Mouse (Mus musculus) liver, embryonic 16.5 days (tissue): ENCODE measurements at regions not wholly inside any gene's neighbourhood (a gene's known extent, or its start where the extent isn't known, plus 50 kb on each side); places are given as distances from the start of the nearest gene placed in this dataset.
"Not testable (repeated sequence)": the region's sequence is repeated elsewhere in the genome, so short reads cannot be mapped to it uniquely, and the experiment has no call there.

Experiments used
- ATAC-seq: fragments of 200-750 bp; cut with Nextera tagmentation; 2 replicates; pipeline ENCODE4 v1.8.0; 2017; ENCODE audit warnings: low read depth, mild to moderate bottlenecking, moderate number of reproducible peaks, moderate library complexity
- H3K27ac ChIP-seq: fragments of 300-500 bp; sonication (generic); 2 replicates; pipeline ENCODE4 v1.5.1; 2014; ENCODE audit warnings: mild to moderate bottlenecking, low read length
- H3K27me3 ChIP-seq: fragments of 300-500 bp; sonication (generic); 2 replicates; pipeline ENCODE4 v1.6.1; 2014; ENCODE audit warnings: low read depth, low read length, mixed read lengths; ENCODE audit not compliant: control insufficient read depth, insufficient read depth
- H3K36me3 ChIP-seq: fragments of 300-500 bp; sonication (generic); 2 replicates; pipeline ENCODE4 v1.6.1; 2014; ENCODE audit warnings: mild to moderate bottlenecking; ENCODE audit not compliant: control insufficient read depth, insufficient read depth
- H3K4me1 ChIP-seq: fragments of 300-500 bp; sonication (generic); 2 replicates; pipeline ENCODE4 v1.6.1; 2014; ENCODE audit warnings: low read depth, low read length, mixed read lengths; ENCODE audit not compliant: control insufficient read depth
- H3K4me2 ChIP-seq: fragments of 300-500 bp; sonication (generic); 2 replicates; pipeline ENCODE4 v1.6.1; 2014; ENCODE audit warnings: low read depth, low read length, mixed read lengths
- H3K4me3 ChIP-seq: fragments of 300-500 bp; sonication (generic); 2 replicates; pipeline ENCODE4 v1.5.1; 2014; ENCODE audit warnings: low read depth, mild to moderate bottlenecking, low read length
- H3K9ac ChIP-seq: fragments of 300-500 bp; sonication (generic); 2 replicates; pipeline ENCODE4 v1.6.1; 2014; ENCODE audit warnings: low read depth, low read length
- H3K9me3 ChIP-seq: fragments of 300-500 bp; sonication (generic); replicated peaks from 2 replicates; pipeline ENCODE4 v1.6.1; 2016; ENCODE audit warnings: low read length; ENCODE audit not compliant: control insufficient read depth
- WGBS: fragments of 180-500 bp; shearing (Covaris S2); extraction: QIAGEN DNeasy Blood & Tissue Kit; methylation state at CpG from one replicate; pipeline ENCODE4 v1.1.7; 2014; ENCODE audit not compliant: insufficient replicate concordance; 5-methylcytosine and 5-hydroxymethylcytosine counted together

DNA sequence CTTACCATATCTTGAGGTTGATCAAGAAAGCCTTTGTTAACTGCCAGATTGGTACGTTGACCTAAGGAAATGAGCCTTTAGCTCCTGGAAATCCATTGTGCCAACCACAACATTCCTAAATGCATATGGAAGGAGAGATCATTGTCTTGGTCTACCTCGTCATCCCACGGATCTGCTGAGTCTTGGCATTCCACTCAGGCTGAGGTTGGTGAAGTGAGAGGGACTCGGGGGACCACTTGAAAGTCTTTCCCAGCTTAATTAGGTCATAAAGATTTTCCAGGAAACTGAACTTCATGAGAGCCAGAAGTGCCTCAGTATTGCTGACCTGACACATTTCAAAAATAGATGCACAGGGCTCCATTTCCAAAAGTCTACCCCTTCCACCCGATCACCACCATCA, 112.5 kb upstream of the Emcn start:
- Histone ChIP-seq H3K4me2 (no peak overlapping the region), H3K36me3 (no peaks in the 10 kb centered on the region), H3K27ac (no peak overlapping the region), H3K27me3 (no peaks in the 10 kb centered on the region), H3K4me1 (no peaks in the 10 kb centered on the region), H3K4me3 (no peak overlapping the region), H3K9ac (no peak overlapping the region), H3K9me3 (no peaks in the 10 kb centered on the region)
- ATAC-seq: no peak
- 52% methylated on average over 5 of the region's 5 CpGs for WGBS

GRCm38 (mm10) chr3:137242877-137243276, 98.0 kb upstream of the Emcn start:
- H3K4me3 ChIP-seq: no peak overlapping the region
- no peak overlapping the region for H3K9ac ChIP-seq
- no peak overlapping the region for H3K4me2 ChIP-seq
- no peak for ATAC-seq
- no peaks in the 10 kb centered on the region for H3K9me3 ChIP-seq
- H3K27ac ChIP-seq: no peak overlapping the region
- WGBS: 39% methylated on average over 1 of the region's 1 CpGs
- no peaks in the 10 kb centered on the region for H3K4me1 ChIP-seq
- H3K36me3 ChIP-seq: no peaks in the 10 kb centered on the region
- no peaks in the 10 kb centered on the region for H3K27me3 ChIP-seq

DNA sequence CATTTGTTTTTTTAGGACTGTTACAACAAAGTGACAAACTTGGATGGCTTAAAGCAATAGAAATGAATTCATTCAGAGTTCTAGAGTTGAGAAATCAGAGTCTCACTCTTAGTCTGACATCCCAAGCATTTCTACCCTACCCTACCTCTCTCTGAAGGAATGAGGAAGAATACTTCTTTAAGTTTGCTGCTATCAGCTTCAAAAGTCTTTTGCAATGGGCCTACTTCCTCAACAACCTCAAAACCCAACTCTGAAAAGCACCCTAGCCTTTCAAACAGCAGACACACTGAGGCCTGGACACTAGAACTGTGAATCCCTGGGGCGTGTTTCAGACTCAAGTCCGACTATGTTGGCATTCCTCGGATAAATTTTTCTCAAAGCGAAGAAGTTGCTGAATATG, 77.0 kb upstream of the Emcn start:
- Histone ChIP-seq H3K27ac (no peak overlapping the region), H3K4me1 (no peaks in the 10 kb centered on the region), H3K9me3 (no peaks in the 10 kb centered on the region), H3K36me3 (no peaks in the 10 kb centered on the region), H3K27me3 (no peaks in the 10 kb centered on the region), H3K4me2 (no peak overlapping the region), H3K9ac (no peak overlapping the region), H3K4me3 (no peak overlapping the region)
- ATAC-seq: no peak
- 77% methylated on average over 4 of the region's 4 CpGs for WGBS

- 58% methylated on average over 1 of the region's 1 CpGs for WGBS
- no peaks in the 10 kb centered on the region for H3K36me3 ChIP-seq
- H3K4me3 ChIP-seq: no peak overlapping the region
- H3K4me2 ChIP-seq: no peak overlapping the region
- H3K4me1 ChIP-seq: no peaks in the 10 kb centered on the region
- no peaks in the 10 kb centered on the region for H3K27me3 ChIP-seq
- no peak overlapping the region for H3K27ac ChIP-seq
- H3K9me3 ChIP-seq: no peaks in the 10 kb centered on the region
- ATAC-seq: no peak
- H3K9ac ChIP-seq: no peak overlapping the region
Measured at GRCm38 (mm10) chr3:137267752-137268151, 73.1 kb upstream of the Emcn start.

- no peak for ATAC-seq
- Histone ChIP-seq H3K27ac (no peak overlapping the region), H3K27me3 (no peaks in the 10 kb centered on the region), H3K36me3 (no peaks in the 10 kb centered on the region), H3K9ac (no peak overlapping the region), H3K9me3 (no peaks in the 10 kb centered on the region), H3K4me3 (no peak overlapping the region), H3K4me2 (no peak overlapping the region), H3K4me1 (no peaks in the 10 kb centered on the region)
- WGBS: 42% methylated on average over 8 of the region's 8 CpGs
Measured at GRCm38 (mm10) chr3:137275444-137275843, 65.4 kb upstream of the Emcn start.

GRCm38 (mm10) chr3:137279284-137279683, 61.6 kb upstream of the Emcn start:
- no peak overlapping the region for H3K4me2 ChIP-seq
- no peak overlapping the region for H3K4me3 ChIP-seq
- H3K4me1 ChIP-seq: no peaks in the 10 kb centered on the region
- no peak overlapping the region for H3K27ac ChIP-seq
- H3K9me3 ChIP-seq: no peaks in the 10 kb centered on the region
- no peak for ATAC-seq
- no peaks in the 10 kb centered on the region for H3K36me3 ChIP-seq
- no peaks in the 10 kb centered on the region for H3K27me3 ChIP-seq
- H3K9ac ChIP-seq: no peak overlapping the region
- 64% methylated on average over 1 of the region's 1 CpGs for WGBS

DNA sequence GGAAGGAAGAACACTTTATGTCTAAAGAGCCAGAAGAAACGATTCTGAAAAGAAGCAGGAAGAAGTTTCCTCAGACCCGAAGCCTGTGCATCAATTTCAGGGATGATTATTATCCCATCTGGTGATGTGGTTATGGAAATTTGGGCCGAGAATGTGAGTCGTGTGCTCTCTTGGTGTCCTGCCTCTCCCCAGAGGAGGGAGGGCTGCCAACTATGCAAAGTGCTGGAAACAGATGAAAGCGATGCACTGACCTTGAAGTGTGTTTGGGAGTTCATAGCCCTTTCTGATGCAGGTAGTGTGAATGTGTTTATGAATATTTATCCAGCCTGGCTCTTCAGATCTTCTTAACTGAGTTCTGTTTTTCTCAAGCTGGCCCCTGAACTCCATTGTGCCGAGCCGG, 59.8 kb upstream of the Emcn start:
- Histone ChIP-seq H3K4me1 (no peaks in the 10 kb centered on the region), H3K9me3 (no peaks in the 10 kb centered on the region), H3K36me3 (no peaks in the 10 kb centered on the region), H3K4me2 (no peak overlapping the region), H3K9ac (no peak overlapping the region), H3K27me3 (no peaks in the 10 kb centered on the region), H3K4me3 (no peak overlapping the region), H3K27ac (no peak overlapping the region)
- ATAC-seq: no peak
- 61% methylated on average over 7 of the region's 7 CpGs for WGBS

GRCm38 (mm10) chr3:137287558-137287957, 53.3 kb upstream of the Emcn start:
- not testable (repeated sequence) for H3K27ac ChIP-seq, H3K4me1 ChIP-seq, H3K9me3 ChIP-seq, H3K4me2 ChIP-seq, ATAC-seq, H3K4me3 ChIP-seq, H3K36me3 ChIP-seq, H3K27me3 ChIP-seq, H3K9ac ChIP-seq
- WGBS: 75% methylated on average over 11 of the region's 11 CpGs

DNA sequence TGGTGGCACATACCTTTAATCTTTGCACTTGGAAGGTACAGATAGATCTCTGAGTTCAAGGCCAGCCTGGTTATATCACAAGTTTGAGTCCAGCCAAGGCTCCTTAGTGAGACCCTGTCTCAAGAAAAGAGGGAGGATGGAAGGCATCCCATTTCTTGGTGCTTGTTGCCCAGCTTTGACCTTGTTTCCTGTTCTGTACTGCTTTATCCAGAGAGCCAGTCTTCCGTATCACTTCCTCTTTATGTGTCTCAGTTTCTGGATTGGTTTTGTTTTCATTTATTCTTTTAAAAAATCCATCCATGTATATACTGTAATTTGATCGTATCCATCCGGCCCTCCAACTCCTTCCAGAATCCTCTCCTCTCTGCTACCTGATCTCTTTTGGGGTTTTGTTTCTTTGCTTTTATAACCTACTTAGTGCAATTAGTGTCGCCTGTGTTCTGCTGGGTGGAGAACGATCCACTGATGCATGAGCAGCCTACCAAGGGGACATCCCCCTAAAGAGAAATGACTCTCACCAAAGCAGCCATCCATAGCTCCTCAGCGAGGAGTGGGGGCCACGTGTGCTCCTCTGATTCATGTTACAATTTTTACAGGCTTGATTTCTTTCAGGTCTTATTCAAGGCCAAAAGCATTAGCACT, 52.4 kb upstream of the Emcn start:
- no peak overlapping the region for H3K9ac ChIP-seq
- no peak overlapping the region for H3K4me2 ChIP-seq
- H3K4me3 ChIP-seq: no peak overlapping the region
- ATAC-seq: no peak
- no peaks in the 10 kb centered on the region for H3K4me1 ChIP-seq
- no peaks in the 10 kb centered on the region for H3K36me3 ChIP-seq
- H3K27ac ChIP-seq: no peak overlapping the region
- WGBS: 57% methylated on average over 7 of the region's 7 CpGs
- no peaks in the 10 kb centered on the region for H3K27me3 ChIP-seq
- H3K9me3 ChIP-seq: no peaks in the 10 kb centered on the region
